ENCODE assay signal across 9 mouse cellular contexts in the genomic region with DNA sequence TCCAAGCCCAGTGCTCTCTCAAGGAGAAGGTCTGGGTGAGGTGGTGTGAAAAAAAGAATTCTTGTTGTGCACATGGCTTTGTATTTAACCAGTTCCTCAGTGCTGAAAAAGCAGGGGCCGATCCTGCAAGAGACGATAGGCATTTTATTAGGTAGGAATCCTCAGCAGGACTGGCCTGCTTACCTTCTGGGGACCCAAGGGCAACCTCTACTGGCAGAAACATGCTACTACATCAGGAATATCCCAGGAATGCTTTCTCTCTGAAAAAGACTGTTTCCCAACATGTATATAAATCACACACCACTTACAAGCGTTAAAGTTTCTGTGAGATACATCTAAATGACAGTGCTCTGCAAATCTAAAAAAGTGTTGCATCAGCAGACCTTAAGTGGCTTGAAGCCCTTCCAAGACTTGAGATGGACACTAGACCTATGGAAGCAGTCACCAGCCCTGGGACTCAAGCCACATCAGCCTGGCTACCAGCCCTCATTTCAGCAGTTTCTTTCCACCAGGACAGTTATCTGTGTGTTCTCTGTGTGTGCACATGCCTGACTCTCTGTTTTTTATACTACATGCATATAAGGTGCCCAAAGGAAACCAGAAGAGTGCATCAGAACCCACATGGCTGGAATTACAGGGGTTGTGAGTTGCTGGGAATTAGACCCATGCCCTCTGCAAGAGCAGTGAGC. TPM values are rescaled to one million over a fixed set of nuclear protein-coding genes. Genes with fewer than 3 reads are reported as not detected.
DNase-seq lines count a peak whose midpoint lies in the region; ATAC-seq and TF ChIP-seq lines count a peak whose summit lies in the region.
"Had no signal": no experiment of that assay in that cellular context is flagged by ENCODE, and none has a peak within 500 bp of the region (broad histone marks: within the 10 kb centered on the region; RNA-seq: fewer than 3 reads in every experiment).

No protein-coding gene starts in this region.

- 18% methylated on average over 3 of the region's 3 CpGs for WGBS in embryonic facial prominence, embryonic 13.5 days
- WGBS in kidney, postnatal 0 days = 6% methylated on average over 3 of the region's 3 CpGs
- WGBS in lung, adult 2 months = 16% methylated on average over 3 of the region's 3 CpGs
- 7% methylated on average over 3 of the region's 3 CpGs for WGBS in stomach, embryonic 14.5 days

- H3K4me2 ChIP-seq in embryonic facial prominence, embryonic 13.5 days = no peak overlapping the region
- H3K4me2 ChIP-seq in kidney, postnatal 0 days (ENCODE audit: low read length) = no peak overlapping the region
- no peak overlapping the region for H3K4me2 ChIP-seq in stomach, embryonic 14.5 days (replicated peaks; ENCODE audit: low read depth, low read length)

- no peaks in the 10 kb centered on the region for H3K36me3 ChIP-seq in embryonic facial prominence, embryonic 13.5 days
- H3K36me3 ChIP-seq in kidney, postnatal 0 days (ENCODE audit: insufficient read depth, low read length) = no peaks in the 10 kb centered on the region
- H3K36me3 ChIP-seq in stomach, embryonic 14.5 days (ENCODE audit: control insufficient read depth, insufficient read depth, low read length) = no peaks in the 10 kb centered on the region

- no peak overlapping the region for H3K27ac ChIP-seq in embryonic facial prominence, embryonic 13.5 days
- no peak overlapping the region for H3K27ac ChIP-seq in kidney, postnatal 0 days
- H3K27ac ChIP-seq in stomach, embryonic 14.5 days (ENCODE audit: low read length) = no peak overlapping the region

- H3K9ac ChIP-seq in embryonic facial prominence, embryonic 13.5 days = 0 out of 2 replicates have a peak overlapping the region, but pooled peaks have one; percentile 28
- no peak overlapping the region for H3K9ac ChIP-seq in kidney, postnatal 0 days (ENCODE audit: low read depth, low read length)
- H3K9ac ChIP-seq in stomach, embryonic 14.5 days (replicated peaks; ENCODE audit: low read depth, low read length) = no peak overlapping the region

- no peak for ATAC-seq in CD4-positive, CD25-positive, alpha-beta regulatory T cell, adult 4 months
- ATAC-seq in embryonic facial prominence, embryonic 13.5 days (ENCODE audit: insufficient number of reproducible peaks, insufficient read depth, low FRiP score, low TSS enrichment, low read depth) = no peak
- 0 out of 2 replicates have a peak, but pooled peaks have one; percentile 36 for ATAC-seq in kidney, postnatal 0 days (replicated peaks; ENCODE audit: low FRiP score, low read depth)
- 0 out of 2 replicates have a peak, but pooled peaks have one; percentile 15 for ATAC-seq in stomach, embryonic 14.5 days (ENCODE audit: insufficient number of reproducible peaks, insufficient read depth, low FRiP score, low read depth)

- H3K9me3 ChIP-seq in embryonic facial prominence, embryonic 13.5 days = no peaks in the 10 kb centered on the region
- no peaks in the 10 kb centered on the region for H3K9me3 ChIP-seq in kidney, postnatal 0 days (replicated peaks; ENCODE audit: low read length)
- no peaks in the 10 kb centered on the region for H3K9me3 ChIP-seq in stomach, embryonic 14.5 days (ENCODE audit: control insufficient read depth, low read depth, low read length)

- DNase-seq in CD4-positive, CD25-positive, alpha-beta regulatory T cell, adult 2 months (ENCODE audit: low read depth, low spot score) = peak; percentile 56
- peak; percentile 19 for DNase-seq in thymus, postnatal 14 days
- DNase-seq in thymus, adult 18-20 months = no peak
- DNase-seq in kidney, postnatal 0 days (ENCODE audit: low spot score) = peak; percentile 88
- DNase-seq in lung, adult 2 months = no peak

- H3K4me1 ChIP-seq in embryonic facial prominence, embryonic 13.5 days = 0 out of 2 replicates have a peak, but pooled peaks cover 3% of the 10 kb centered on the region
- no peaks in the 10 kb centered on the region for H3K4me1 ChIP-seq in kidney, postnatal 0 days (replicated peaks; ENCODE audit: insufficient read depth, low read length)
- H3K4me1 ChIP-seq in lung, adult 2 months (ENCODE audit: control insufficient read depth, insufficient read depth, low read length) = peaks cover under 1% of the 10 kb centered on the region
- H3K4me1 ChIP-seq in stomach, embryonic 14.5 days (ENCODE audit: control insufficient read depth, insufficient read depth, low read length) = peaks cover 2% of the 10 kb centered on the region; the same call in 1 of the 2 replicates

- H3K27me3 ChIP-seq in embryonic facial prominence, embryonic 13.5 days = no peaks in the 10 kb centered on the region
- no peaks in the 10 kb centered on the region for H3K27me3 ChIP-seq in kidney, postnatal 0 days (ENCODE audit: insufficient read depth, low read length)
- no peaks in the 10 kb centered on the region for H3K27me3 ChIP-seq in stomach, embryonic 14.5 days (ENCODE audit: control insufficient read depth, insufficient read depth, low read length)

- H3K4me3 ChIP-seq in embryonic facial prominence, embryonic 13.5 days = no peak overlapping the region
- H3K4me3 ChIP-seq in kidney, postnatal 0 days (replicated peaks; ENCODE audit: low read depth, low read length) = no peak overlapping the region
- H3K4me3 ChIP-seq in lung, adult 2 months (replicated peaks; ENCODE audit: extremely low read depth, low read depth, low read length) = no peak overlapping the region
- H3K4me3 ChIP-seq in stomach, embryonic 14.5 days (ENCODE audit: low read depth, low read length) = no peak overlapping the region

- TF ChIP-seq CTCF in kidney, postnatal 0 days (IDR thresholded peaks at IDR 0.05; ENCODE audit: low read depth) = peak; percentile 92
- TF ChIP-seq CTCF in lung, adult 2 months (IDR thresholded peaks at IDR 0.05; ENCODE audit: insufficient read depth, low read length) = peak; percentile 79

- no peak for TF ChIP-seq POLR2A in lung, adult 2 months (IDR thresholded peaks at IDR 0.05; ENCODE audit: borderline replicate concordance, extremely low read depth, low read depth, low read length)

RNA-seq across cellular contexts. Expression of gene Higd1a, which starts 19.0 kb away (rescaled TPM):
- 100 to 1,000 TPM in 1 of 2 experiments, 10 to 100 TPM in 1; 94.5 to 129 TPM for polyA plus RNA-seq in CD4-positive, CD25-positive, alpha-beta regulatory T cell, adult 4 months (2017; shearing (Covaris generic))
- polyA plus RNA-seq in embryonic facial prominence, embryonic 13.5 days (2015; fragmentation: Nextera tagmentation; extraction: Ambion mirVana) = 162 and 168 TPM in 2 replicates
- polyA plus RNA-seq in kidney, postnatal 0 days (2015; fragmentation: Nextera tagmentation; extraction: Ambion mirVana) = 148 and 151 TPM in 2 replicates
- polyA plus RNA-seq in lung, adult 2 months (2012; rRNA removed) = 11.6 and 24.4 TPM in 2 replicates
- polyA plus RNA-seq in stomach, embryonic 14.5 days (2014; fragmentation: Nextera tagmentation; extraction: Ambion mirVana) = 289 and 309 TPM in 2 replicates

RNA-seq across cellular contexts. Expression of gene Ackr2, which starts 21.0 kb away (rescaled TPM):
- not detected for polyA plus RNA-seq in CD4-positive, CD25-positive, alpha-beta regulatory T cell, adult 4 months (2017; shearing (Covaris generic))
- 0.58 TPM in 1 of 2 replicates, not detected in the other for polyA plus RNA-seq in embryonic facial prominence, embryonic 13.5 days (2015; fragmentation: Nextera tagmentation; extraction: Ambion mirVana)
- polyA plus RNA-seq in kidney, postnatal 0 days (2015; fragmentation: Nextera tagmentation; extraction: Ambion mirVana) = 0.79 and 0.97 TPM in 2 replicates
- 43.2 and 46.8 TPM in 2 replicates for polyA plus RNA-seq in lung, adult 2 months (2012; rRNA removed)
- 0.25 and 0.32 TPM in 2 replicates for polyA plus RNA-seq in stomach, embryonic 14.5 days (2014; fragmentation: Nextera tagmentation; extraction: Ambion mirVana)

RNA-seq across cellular contexts. Expression of gene Ccdc13, which starts 37.9 kb away (rescaled TPM):
- not detected for polyA plus RNA-seq in CD4-positive, CD25-positive, alpha-beta regulatory T cell, adult 4 months (2017; shearing (Covaris generic))
- polyA plus RNA-seq in embryonic facial prominence, embryonic 13.5 days (2015; fragmentation: Nextera tagmentation; extraction: Ambion mirVana) = 0.85 and 1.0 TPM in 2 replicates
- 0.23 and 0.25 TPM in 2 replicates for polyA plus RNA-seq in kidney, postnatal 0 days (2015; fragmentation: Nextera tagmentation; extraction: Ambion mirVana)
- polyA plus RNA-seq in lung, adult 2 months (2012; rRNA removed) = 4.2 and 5.1 TPM in 2 replicates
- polyA plus RNA-seq in stomach, embryonic 14.5 days (2014; fragmentation: Nextera tagmentation; extraction: Ambion mirVana) = 1.4 TPM in 2 replicates

RNA-seq across cellular contexts. Expression of gene Cyp8b1, which starts 38.9 kb away (rescaled TPM):
- polyA plus RNA-seq in CD4-positive, CD25-positive, alpha-beta regulatory T cell, adult 4 months (2017; shearing (Covaris generic)) = not detected
- 0.14 TPM in 1 of 2 replicates, not detected in the other for polyA plus RNA-seq in embryonic facial prominence, embryonic 13.5 days (2015; fragmentation: Nextera tagmentation; extraction: Ambion mirVana)
- polyA plus RNA-seq in kidney, postnatal 0 days (2015; fragmentation: Nextera tagmentation; extraction: Ambion mirVana) = not detected in 2 replicates
- 0.90 and 1.1 TPM in 2 replicates for polyA plus RNA-seq in lung, adult 2 months (2012; rRNA removed)
- not detected in 2 replicates for polyA plus RNA-seq in stomach, embryonic 14.5 days (2014; fragmentation: Nextera tagmentation; extraction: Ambion mirVana)
- polyA plus RNA-seq: neural tube, embryonic 14.5 days had no signal

Comparison
In these comparisons a context has a peak if more than half of its experiments do, and no peak if none do; other contexts are left out.
1. DNase-seq: peak in CD4-positive, CD25-positive, alpha-beta regulatory T cell, adult 2 months (single experiment), thymus, postnatal 14 days (single experiment) and kidney, postnatal 0 days (single experiment); none in thymus, adult 18-20 months (0 of 2) and lung, adult 2 months (single experiment).
2. ATAC-seq: peak in kidney, postnatal 0 days (single experiment) and stomach, embryonic 14.5 days (single experiment); none in CD4-positive, CD25-positive, alpha-beta regulatory T cell, adult 4 months (single experiment) and embryonic facial prominence, embryonic 13.5 days (single experiment).
3. RNA of gene Ackr2, which starts 21.0 kb away (polyA plus RNA-seq): 43.2 to 46.8 TPM in lung, adult 2 months; 0.79 to 0.97 TPM in kidney, postnatal 0 days, 0.25 to 0.32 TPM in stomach, embryonic 14.5 days, 0.58 TPM in embryonic facial prominence, embryonic 13.5 days and not detected in CD4-positive, CD25-positive, alpha-beta regulatory T cell, adult 4 months; every median in the first group is over 10 times any median in the second.